Mouse (Mus musculus) ES-E14 (cell line): ENCODE measurements at regions not wholly inside any gene's neighbourhood (a gene's known extent, or its start where the extent isn't known, plus 50 kb on each side); places are given as distances from the start of the nearest gene placed in this dataset.

Experiments
- CHD2 ChIP-seq: IDR thresholded peaks from 2 replicates; pipeline ENCODE4 v1.6.1; 2014; ENCODE audit warnings: mild to moderate bottlenecking, low read depth, low read length, inconsistent platforms
- HCFC1 ChIP-seq: IDR thresholded peaks from 2 replicates; pipeline ENCODE4 v1.6.1; 2012; ENCODE audit warnings: low read length, inconsistent platforms, borderline replicate concordance; ENCODE audit not compliant: insufficient read depth
- MAFK ChIP-seq: IDR thresholded peaks from 2 replicates; pipeline ENCODE4 v1.6.1; 2014; ENCODE audit warnings: mild to moderate bottlenecking, low read depth, low read length, inconsistent platforms; ENCODE audit not compliant: insufficient read depth
- ZC3H11A ChIP-seq: IDR thresholded peaks from 2 replicates; pipeline ENCODE4 v1.6.1; 2012; ENCODE audit warnings: low read depth, mild to moderate bottlenecking, inconsistent platforms, low read length, borderline replicate concordance
- ZNF384 ChIP-seq: IDR thresholded peaks from 2 replicates; pipeline ENCODE4 v1.6.1; 2012; ENCODE audit warnings: low read depth, low read length, inconsistent platforms

DNA sequence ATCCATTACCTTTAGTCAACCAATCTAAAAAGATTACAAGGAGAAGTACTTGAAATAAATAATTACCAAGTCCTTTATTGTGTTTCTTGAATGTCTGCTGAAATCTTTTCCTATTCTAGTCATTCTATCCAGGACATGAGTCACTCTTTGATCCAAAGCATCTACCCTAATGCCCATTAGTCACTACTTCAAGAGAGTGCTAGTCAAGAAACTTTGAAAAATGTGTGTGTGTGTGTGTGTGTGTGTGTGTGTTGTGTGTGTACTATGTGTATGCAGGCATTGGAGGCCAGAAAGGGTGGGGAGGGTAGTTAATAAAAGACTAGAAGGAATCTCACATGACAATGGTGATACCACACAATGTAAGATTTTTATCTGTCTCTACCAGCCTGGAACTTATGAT, 390.7 kb downstream of the Tox3 start:
- no peak for TF ChIP-seq CHD2
- TF ChIP-seq HCFC1, result no peak
- no peak for TF ChIP-seq ZNF384
- TF ChIP-seq MAFK, result no peak
- no peak for TF ChIP-seq ZC3H11A
